Mouse (Mus musculus): ENCODE results near the gene Trmt10c.
"Not testable (repeated sequence)": the region's sequence is repeated elsewhere in the genome, so short reads cannot be mapped to it uniquely, and the experiment has no call there.

Gene Trmt10c

DNA sequence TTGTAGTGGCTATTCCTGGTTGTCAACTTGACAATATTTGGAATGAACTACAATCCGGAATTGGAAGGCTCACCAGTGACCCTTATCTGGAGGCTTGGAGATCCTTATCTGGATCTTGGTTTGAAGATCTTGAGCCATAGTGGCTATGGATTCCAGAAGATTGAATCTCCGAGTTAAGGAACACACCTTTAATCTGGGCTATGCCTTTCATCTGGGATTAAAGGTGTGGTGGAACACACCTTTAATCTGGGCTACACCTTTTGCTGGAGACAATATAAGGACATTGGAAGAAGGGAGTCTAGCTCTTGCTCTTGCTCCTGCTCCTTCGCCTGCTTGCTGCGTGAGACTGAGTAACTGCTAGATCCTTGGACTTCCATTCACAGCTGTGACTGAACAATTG, 10.4 kb upstream of the Trmt10c start, which contains the start of gene Senp7:
Senp7 (plus strand) TSS at position 301 of the 400 bp plus-strand sequence.
- not testable (repeated sequence) for DNase-seq (ENCODE audit: low spot score in 2 of 2)

DNA sequence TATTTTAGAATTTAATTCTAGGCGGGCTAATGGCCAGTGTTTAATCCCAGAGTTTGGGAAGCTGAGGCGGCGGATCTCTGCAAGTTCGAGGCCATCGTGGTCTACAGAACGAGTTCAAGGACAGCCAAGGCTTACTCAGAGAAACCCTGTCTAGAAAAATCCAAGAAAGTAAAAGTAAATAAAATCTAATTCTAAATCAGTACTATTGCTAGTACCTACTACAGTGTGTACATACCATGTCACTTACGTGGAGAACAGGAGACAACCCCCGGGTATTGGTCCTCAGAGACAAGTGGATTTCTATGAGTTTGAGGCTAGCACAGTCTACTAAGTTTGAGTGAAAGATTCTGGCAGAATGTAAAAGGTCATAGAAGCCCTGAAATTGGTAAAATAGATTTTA, 471 bp upstream of the Trmt10c start:
- no peak for DNase-seq (ENCODE audit: low spot score in 2 of 2)

DNA sequence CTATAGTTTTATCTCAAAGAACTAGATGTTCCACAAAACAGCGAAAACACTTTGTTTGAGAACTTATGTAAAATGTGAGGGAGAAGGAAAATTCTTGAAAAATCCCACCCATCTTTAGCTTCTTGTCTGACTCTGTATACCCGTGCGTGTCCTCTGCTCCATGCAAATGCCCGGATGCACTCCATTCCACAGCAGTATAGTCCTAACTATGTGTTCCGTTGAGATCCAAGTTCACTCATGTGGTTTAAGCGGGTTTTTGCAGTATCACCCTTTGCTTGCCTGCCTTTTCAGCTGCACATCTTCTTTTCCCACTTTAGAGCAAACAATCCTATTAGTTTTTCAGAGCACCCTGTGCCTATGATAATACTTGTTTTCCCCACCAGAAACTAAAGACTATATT, 1.1 kb downstream of the Trmt10c start:
- DNase-seq (ENCODE audit: low spot score in 2 of 2), result no peak

DNA sequence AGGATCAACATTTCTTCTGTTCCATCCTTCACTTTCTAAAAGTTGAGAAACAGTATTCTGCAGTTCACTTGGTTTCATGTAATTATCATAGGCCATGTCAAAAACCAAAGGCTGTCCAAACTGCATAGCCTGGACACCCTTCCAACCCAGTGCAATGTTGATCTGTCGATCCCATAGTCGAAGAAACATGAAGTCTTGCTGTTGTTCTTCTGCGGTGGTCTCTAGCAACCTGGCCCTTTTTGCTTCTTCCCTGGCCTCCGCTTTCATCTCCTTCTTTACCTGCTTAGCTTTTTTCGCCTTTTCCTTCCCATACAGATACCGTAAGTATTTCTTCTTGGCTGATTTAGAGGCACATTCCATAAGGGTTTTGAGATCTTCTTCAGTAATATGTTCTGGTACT, 3.1 kb downstream of the Trmt10c start:
- DNase-seq (ENCODE audit: low spot score in 2 of 2), result no peak

DNA sequence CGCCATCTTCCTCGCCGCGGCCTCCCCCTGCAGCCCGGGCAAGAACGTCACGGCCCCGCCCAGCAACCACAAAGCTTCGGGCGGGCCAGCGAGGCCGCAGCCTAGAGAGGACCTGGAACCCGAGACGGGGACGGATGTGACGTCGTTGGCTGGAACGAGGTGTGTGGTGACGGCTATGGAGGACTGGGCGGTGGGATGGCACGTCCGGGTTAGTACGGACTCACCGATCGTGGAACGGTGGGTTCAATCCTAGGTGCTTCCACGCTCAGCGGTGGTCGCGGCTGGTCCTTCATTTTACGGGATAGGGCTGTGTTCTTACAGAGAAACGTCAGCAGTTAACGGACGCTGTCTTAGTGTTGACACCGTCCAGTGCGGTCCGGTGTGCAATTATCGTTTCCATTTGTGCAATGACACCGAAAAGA, 7.9 kb downstream of the Trmt10c start, which contains the start of gene Pcnp:
Pcnp (minus strand) TSS at position 79 of the 422 bp plus-strand sequence.
- DNase-seq (ENCODE audit: low spot score in 2 of 2), result peak; percentile 92 to 96

DNA sequence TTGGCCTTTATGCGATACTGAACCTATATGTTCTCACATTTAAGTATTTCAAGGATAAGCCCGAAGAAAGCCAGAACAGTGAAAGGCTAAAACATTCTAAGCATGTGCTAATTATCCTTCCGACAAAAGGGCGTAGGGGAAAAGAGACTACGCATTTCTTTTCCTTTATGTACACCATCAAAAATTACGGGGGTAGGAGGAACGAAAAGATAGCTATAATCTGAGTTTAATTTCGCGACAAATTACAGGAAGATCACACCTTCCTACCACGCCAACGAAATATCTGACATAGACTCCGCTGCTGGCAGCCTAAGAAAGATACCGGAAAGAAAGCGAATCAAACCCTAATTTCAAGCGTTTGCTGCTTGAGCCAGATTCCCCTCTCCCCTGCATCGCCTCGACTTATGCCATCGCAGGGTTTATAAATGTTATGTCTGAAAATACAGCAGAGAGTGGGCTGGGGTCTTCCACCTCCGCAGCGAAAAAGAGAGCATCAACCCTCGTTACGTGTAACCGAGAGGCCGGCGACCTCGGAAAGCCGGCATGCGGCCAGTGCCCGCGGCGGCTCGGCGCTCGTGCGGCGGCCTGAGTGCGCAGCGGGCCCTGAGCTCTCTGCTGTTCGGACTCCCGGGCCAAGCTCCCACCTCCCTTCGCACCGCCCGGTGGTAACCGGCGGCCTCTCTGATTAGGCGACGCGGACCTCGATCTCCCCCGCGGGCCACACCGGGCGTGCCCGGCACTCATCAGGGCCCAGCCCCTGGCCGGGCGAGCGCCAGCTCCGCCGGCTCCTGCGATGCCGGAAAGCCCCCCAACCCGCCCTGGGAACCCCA, 8.7 kb downstream of the Trmt10c start:
- no peak for DNase-seq (ENCODE audit: low spot score in 2 of 2)

DNA sequence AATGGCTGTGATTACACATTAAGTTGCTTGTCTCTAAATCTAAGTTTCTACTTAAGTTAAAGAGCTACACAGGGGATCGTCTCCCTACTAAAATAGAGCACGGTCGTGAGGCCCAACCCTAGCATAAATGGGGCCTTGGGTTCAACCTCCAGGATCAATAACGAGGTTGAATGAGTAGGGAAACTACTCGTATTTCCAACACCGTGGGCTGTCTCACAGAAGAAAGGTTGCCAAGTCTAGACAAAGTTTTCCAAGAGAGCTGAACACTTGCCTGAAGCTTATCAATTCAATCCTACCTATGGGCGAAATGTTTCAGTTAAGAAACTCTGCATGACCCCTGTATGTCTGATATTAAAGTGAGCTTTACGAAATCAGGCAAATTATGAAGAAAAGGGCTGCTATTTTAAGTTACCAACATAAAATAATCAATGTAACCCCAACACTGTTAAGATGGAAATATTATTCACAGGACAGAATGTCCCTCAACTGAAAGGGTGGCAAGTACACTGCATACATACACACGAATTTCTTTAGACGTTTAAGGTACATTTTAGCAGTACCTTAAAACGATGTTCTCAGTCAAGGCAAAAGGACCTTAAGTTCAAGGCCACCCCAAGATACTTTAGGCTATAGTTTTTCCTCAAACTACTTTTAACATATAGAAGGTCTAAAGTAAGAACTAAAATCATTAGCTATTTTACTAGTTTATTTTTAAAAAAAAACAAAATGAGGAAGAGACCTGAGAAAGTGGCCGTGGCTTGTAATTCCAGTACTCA, 9.6 kb downstream of the Trmt10c start:
- DNase-seq (ENCODE audit: low spot score in 2 of 2), result no peak

DNA sequence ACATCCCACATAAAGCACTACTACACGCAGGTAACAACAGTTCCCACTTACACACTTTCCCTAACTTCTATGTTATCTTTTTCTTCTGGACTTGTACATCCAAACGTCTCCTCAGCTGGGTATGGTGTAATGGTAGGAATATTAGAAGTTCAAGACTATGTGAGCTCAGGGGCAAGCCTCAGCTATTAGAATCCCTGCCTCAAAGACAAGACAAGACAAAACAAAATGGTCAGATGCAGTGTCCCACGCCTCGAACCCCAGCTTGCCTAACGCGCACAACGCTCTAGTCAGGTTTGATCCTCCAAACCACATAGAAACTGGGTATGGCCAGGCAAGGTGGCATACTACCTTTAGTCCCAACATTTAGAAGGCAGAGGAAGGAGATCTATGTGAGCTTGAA, 18.0 kb downstream of the Trmt10c start:
- no peak for DNase-seq (ENCODE audit: low spot score in 2 of 2)

DNA sequence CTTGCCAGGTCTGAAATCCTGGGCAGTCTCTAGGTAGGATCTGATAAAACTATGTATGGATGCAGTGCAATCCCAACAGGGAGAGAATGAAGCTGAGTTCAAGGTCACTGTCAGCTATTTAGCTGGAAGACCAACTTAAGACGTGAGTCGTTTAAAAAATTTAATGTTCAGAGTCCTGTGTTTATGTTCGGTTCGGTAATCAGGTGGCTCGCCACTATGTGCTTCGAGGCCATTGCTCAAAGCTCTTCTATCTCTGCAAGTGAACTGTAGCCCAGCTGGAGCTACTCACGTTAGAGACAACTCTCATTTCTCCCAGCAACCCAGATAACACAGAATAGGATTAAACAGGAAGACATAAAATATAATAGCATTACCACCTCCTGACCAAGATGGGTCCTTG, 23.5 kb downstream of the Trmt10c start:
- no peak for DNase-seq (ENCODE audit: low spot score in 2 of 2)

DNA sequence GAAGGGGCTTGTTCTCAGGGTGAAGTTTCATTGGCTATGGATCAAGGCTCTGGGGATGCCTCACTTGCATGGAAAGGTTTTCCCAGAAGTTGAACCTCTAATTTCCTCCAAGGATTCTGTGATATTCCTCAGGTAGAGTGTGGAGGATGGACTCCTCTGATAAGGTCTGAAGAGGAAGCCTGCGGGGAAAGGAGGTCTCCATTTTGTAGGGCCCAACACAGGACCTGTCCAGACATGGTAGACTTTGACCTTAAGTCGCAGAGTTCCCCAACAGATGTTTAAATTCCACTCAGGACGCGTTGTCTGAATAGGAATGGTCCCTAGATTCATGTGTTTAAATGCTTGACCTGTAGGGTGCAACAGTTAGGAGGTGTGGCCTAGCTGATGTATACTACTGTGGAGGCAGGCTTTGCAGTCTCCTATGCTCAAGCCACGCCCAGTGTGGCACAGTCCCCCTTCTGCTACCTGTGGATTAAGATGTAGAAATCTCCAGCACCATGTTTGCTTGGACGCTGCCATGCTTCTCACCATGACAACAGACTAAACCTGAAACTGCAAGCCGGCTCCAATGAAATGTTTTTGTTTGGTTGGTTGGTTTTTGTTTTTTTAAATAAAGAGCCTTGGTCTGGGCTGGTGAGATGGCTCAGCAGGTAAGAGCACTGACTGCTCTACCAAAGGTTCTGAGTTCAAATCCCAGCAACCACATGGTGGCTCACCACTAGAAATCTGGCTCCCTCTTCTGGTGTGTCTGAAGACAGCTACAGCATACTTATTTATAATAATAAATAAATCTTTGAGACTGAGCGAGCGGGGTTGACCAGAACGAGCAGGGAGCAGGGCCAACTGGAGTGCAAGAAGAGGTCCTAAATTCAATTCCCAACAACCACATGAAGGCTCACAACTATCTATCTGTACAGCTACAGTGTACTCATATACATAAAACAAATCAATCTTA, 24.6 kb downstream of the Trmt10c start:
- DNase-seq (ENCODE audit: low spot score in 2 of 2), result no peak

DNA sequence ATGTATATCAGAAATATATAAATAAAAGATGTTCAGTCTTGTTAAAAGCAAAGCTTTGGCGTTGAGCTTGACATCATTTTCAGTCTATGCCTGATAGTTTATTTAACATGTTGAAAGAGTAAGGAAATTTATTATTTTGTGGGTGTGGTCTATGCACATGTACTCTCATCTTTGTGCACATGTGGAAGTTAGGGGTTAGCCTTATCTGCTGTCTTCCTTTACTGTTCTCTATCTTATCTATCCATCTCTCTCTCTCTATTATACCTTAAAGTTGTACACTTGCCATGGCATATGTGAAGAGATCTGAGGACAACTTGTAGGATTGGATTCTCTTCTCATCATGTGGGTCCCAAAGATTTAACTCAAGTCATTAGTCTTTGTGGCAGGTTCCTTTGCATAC, 28.8 kb downstream of the Trmt10c start:
- DNase-seq (ENCODE audit: low spot score in 2 of 2), result no peak

DNA sequence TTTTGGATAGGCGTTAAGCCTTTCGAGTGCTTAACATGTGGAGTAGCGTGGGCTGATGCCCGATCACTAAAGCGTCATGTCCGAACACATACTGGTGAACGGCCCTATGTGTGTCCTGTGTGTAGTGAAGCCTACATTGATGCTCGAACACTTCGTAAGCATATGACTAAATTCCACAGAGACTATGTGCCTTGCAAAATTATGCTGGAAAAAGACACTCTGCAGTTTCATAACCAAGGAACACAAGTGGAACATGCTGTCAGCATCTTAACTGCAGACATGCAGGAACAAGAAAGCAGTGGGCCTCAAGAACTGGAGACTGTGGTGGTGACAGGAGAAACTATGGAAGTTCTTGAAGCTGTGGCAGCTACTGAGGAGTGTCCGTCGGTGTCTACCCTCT, 30.8 kb downstream of the Trmt10c start:
- no peak for DNase-seq (ENCODE audit: low spot score in 2 of 2)

DNA sequence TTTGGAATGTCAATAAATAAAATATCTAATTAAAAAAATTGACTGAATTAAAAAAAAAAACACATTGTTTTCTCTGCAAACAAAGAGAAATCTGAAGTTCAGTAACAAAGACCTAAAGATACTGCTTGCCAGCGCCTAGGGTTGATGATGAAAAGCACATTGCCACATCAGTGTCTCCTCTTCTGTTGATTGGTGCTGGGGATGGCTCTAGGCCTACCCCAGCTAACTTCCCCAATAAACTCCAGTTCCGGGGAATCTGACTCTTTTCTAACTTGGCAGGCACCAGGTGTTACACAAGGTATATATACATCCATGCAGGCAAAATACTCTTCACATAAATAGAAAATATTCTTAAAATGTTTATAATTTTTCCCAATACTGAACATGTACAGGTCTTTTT, 43.4 kb downstream of the Trmt10c start:
- DNase-seq (ENCODE audit: low spot score in 2 of 2), result no peak

DNA sequence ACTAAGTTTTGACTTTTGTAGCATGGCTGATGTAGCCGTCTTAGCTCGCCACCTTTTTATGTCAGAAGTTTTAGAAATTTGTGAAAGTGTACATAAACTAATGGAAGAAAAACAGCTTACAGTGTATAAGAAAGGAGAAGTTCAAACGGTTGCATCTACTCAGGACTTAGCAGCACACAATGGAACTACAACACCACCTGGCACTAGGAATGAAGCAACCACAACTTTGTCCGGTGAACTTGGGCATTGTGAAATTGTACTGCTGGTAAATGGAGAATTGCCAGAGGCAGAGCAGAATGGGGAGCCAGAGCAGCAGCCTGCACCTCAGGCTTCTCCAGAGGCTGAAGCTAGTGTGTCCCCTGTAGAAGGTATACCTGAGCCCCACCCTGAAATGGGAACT, 47.3 kb downstream of the Trmt10c start:
- no peak for DNase-seq (ENCODE audit: low spot score in 2 of 2)

DNA sequence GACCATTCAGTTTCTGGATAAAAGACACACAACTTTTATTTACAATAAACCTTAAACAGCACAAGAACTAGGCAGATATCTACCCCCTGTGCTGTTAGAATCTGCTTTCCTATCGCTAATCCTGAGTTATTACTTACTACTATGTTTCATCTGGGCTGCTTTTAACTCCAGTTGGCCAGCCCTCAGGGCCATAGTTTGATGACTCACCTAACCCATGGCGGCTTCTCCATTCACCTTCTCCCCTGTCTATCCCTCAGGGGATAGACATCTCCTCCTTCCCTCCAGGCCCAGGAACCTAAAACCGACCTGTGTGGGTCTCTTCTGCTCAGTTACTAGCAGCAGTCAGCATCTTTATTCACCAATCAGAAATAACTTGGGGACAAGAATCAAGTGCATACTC, 51.6 kb downstream of the Trmt10c start:
- no peak for DNase-seq (ENCODE audit: low spot score in 2 of 2)

All from cerebellum, postnatal 4 days (tissue).